Mouse (Mus musculus) kidney, postnatal 0 days (tissue): ENCODE results near the gene Carns1. TPM values are rescaled to one million over a fixed set of nuclear protein-coding genes. Genes with fewer than 3 reads are reported as not detected.

Experiments
- ATAC-seq: fragments of 200-750 bp; cut with Nextera tagmentation; replicated peaks from 2 replicates; pipeline ENCODE4 v1.8.0; 2017; ENCODE audit warnings: low read depth, moderate number of reproducible peaks, moderate TSS enrichment, moderate library complexity; ENCODE audit not compliant: low FRiP score
- DNase-seq: peaks from one replicate; pipeline ENCODE4 v3.0.0-alpha.2; 2016; ENCODE audit warnings: low spot score
- H3K27ac ChIP-seq: fragments of 300-500 bp; sonication (generic); 2 replicates; pipeline ENCODE4 v1.5.1; 2014; ENCODE audit warnings: mild to moderate bottlenecking
- H3K27me3 ChIP-seq: fragments of 300-500 bp; sonication (generic); 2 replicates; pipeline ENCODE4 v1.6.1; 2014; ENCODE audit warnings: low read length, mixed read lengths; ENCODE audit not compliant: insufficient read depth
- H3K36me3 ChIP-seq: fragments of 300-500 bp; sonication (generic); 2 replicates; pipeline ENCODE4 v1.6.1; 2014; ENCODE audit warnings: low read length, mixed read lengths; ENCODE audit not compliant: insufficient read depth
- H3K4me1 ChIP-seq: fragments of 300-500 bp; sonication (generic); replicated peaks from 2 replicates; pipeline ENCODE4 v1.6.1; 2014; ENCODE audit warnings: antibody characterized with exemption, low read length, mixed read lengths; ENCODE audit not compliant: insufficient read depth
- H3K4me2 ChIP-seq: fragments of 300-500 bp; sonication (generic); 2 replicates; pipeline ENCODE4 v1.6.1; 2014; ENCODE audit warnings: mild to moderate bottlenecking, low read length, moderate library complexity, mixed read lengths
- H3K4me3 ChIP-seq: fragments of 300-500 bp; sonication (generic); replicated peaks from 2 replicates; pipeline ENCODE4 v1.5.1; 2014; ENCODE audit warnings: low read depth, low read length
- H3K9ac ChIP-seq: fragments of 300-500 bp; sonication (generic); 2 replicates; pipeline ENCODE4 v1.6.1; 2014; ENCODE audit warnings: low read depth, low read length
- H3K9me3 ChIP-seq: fragments of 300-500 bp; sonication (generic); replicated peaks from 2 replicates; pipeline ENCODE4 v1.6.1; 2016; ENCODE audit warnings: low read length, inconsistent platforms, mixed read lengths
- CTCF ChIP-seq: IDR thresholded peaks from 2 replicates; pipeline ENCODE4 v1.5.1; 2016; ENCODE audit warnings: antibody characterized with exemption, low read depth, mild to moderate bottlenecking, moderate library complexity
- WGBS: fragments of 180-500 bp; shearing (Covaris S2); extraction: QIAGEN DNeasy Blood & Tissue Kit; methylation state at CpG from one replicate; pipeline ENCODE4 v1.1.7; 2014; 5-methylcytosine and 5-hydroxymethylcytosine counted together
- polyA plus RNA-seq: library from polyadenylated mRNA; unstranded; fragments of >200 nt; fragmentation: Nextera tagmentation; extraction: Ambion mirVana; gene quantifications from 2 replicates; pipeline ENCODE4 v1.2.1, GENCODE M21; 2015

Carns1 gene
- polyA plus RNA-seq, 1 experiment from 2014 or later: 3.3 TPM

- TF ChIP-seq CTCF: no peak
- Histone ChIP-seq H3K27ac (0 out of 2 replicates have a peak overlapping the region, but pooled peaks have one; percentile 6), H3K9me3 (no peaks in the 10 kb centered on the region), H3K36me3 (no peaks in the 10 kb centered on the region), H3K9ac (no peak overlapping the region), H3K4me2 (no peak overlapping the region), H3K27me3 (no peaks in the 10 kb centered on the region), H3K4me3 (no peak overlapping the region), H3K4me1 (peaks cover 42% of the 10 kb centered on the region)
- no peak for DNase-seq
- no peak for ATAC-seq
- 94% methylated on average over 11 of the region's 11 CpGs for WGBS
Observed at GRCm38 (mm10) chr19:4218293-4218692, 43.0 kb upstream of the Carns1 start.

- Histone ChIP-seq H3K36me3 (no peaks in the 10 kb centered on the region), H3K27me3 (no peaks in the 10 kb centered on the region), H3K27ac (0 out of 2 replicates have a peak overlapping the region, but pooled peaks have one; percentile 6), H3K4me3 (no peak overlapping the region), H3K9ac (no peak overlapping the region), H3K4me1 (peaks cover 46% of the 10 kb centered on the region), H3K4me2 (no peak overlapping the region), H3K9me3 (no peaks in the 10 kb centered on the region)
- WGBS: 50% methylated on average over 3 of the region's 3 CpGs
- no peak for TF ChIP-seq CTCF
- DNase-seq: no peak
- ATAC-seq: no peak
Observed at GRCm38 (mm10) chr19:4217855-4218254, 42.6 kb upstream of the Carns1 start.

- Histone ChIP-seq H3K4me2 (peak overlapping the region; percentile 95; the same call in 1 of the 2 replicates), H3K36me3 (no peaks in the 10 kb centered on the region), H3K27me3 (no peaks in the 10 kb centered on the region), H3K4me1 (peaks cover 48% of the 10 kb centered on the region), H3K27ac (no peak overlapping the region), H3K9me3 (no peaks in the 10 kb centered on the region), H3K9ac (no peak overlapping the region), H3K4me3 (no peak overlapping the region)
- DNase-seq (no peak), ATAC-seq (no peak)
- no peak for TF ChIP-seq CTCF
- 19% methylated on average over 5 of the region's 5 CpGs for WGBS
Observed at GRCm38 (mm10) chr19:4217140-4217539, 41.9 kb upstream of the Carns1 start.

- no peaks in the 10 kb centered on the region for H3K36me3 ChIP-seq
- peak overlapping the region; percentile 97 for H3K27ac ChIP-seq
- DNase-seq: peak; percentile 91
- H3K4me2 ChIP-seq: peak overlapping the region; percentile 95
- H3K27me3 ChIP-seq: no peaks in the 10 kb centered on the region
- no peak for ATAC-seq
- no peak overlapping the region for H3K4me3 ChIP-seq
- 16% methylated on average over 14 of the region's 14 CpGs for WGBS
- H3K9me3 ChIP-seq: no peaks in the 10 kb centered on the region
- H3K4me1 ChIP-seq: peaks cover 44% of the 10 kb centered on the region
- peak; percentile 71 for TF ChIP-seq CTCF
- H3K9ac ChIP-seq: no peak overlapping the region
Observed at GRCm38 (mm10) chr19:4216041-4216685, 40.9 kb upstream of the Carns1 start.

GRCm38 (mm10) chr19:4215451-4215840, 40.2 kb upstream of the Carns1 start:
- under 1% methylated on average over 19 of the region's 21 CpGs for WGBS
- H3K4me1 ChIP-seq: peaks cover 37% of the 10 kb centered on the region
- no peak for ATAC-seq

GRCm38 (mm10) chr19:4214771-4215450, 39.6 kb upstream of the Carns1 start:
- no peaks in the 10 kb centered on the region for H3K36me3 ChIP-seq
- peak overlapping the region; percentile 97 for H3K27ac ChIP-seq
- no peaks in the 10 kb centered on the region for H3K9me3 ChIP-seq
- no peaks in the 10 kb centered on the region for H3K27me3 ChIP-seq
- DNase-seq (peak; percentile 60), ATAC-seq (peak; percentile 25; the same call in 1 of the 2 replicates)
- peaks cover 32% of the 10 kb centered on the region for H3K4me1 ChIP-seq
- WGBS: under 1% methylated on average over 60 of the region's 81 CpGs
- H3K4me3 ChIP-seq: peak overlapping the region; percentile 91
- H3K9ac ChIP-seq: peak overlapping the region; percentile 98
- no peak for TF ChIP-seq CTCF
- peak overlapping the region; percentile 95 for H3K4me2 ChIP-seq

More at GRCm38 (mm10) chr19:4215451-4215840, 40.2 kb upstream of the Carns1 start:
- Histone ChIP-seq H3K36me3 (no peaks in the 10 kb centered on the region), H3K27ac (peak overlapping the region; percentile 97), H3K9me3 (no peaks in the 10 kb centered on the region), H3K27me3 (no peaks in the 10 kb centered on the region), H3K9ac (peak overlapping the region; percentile 98), H3K4me3 (peak overlapping the region; percentile 91), H3K4me2 (peak overlapping the region; percentile 95)
- DNase-seq: peak; percentile 28
- no peak for TF ChIP-seq CTCF
